Mouse (Mus musculus) lung, postnatal 36 days (tissue): ENCODE results near the gene Apoa1.

Experiments used
- DNase-seq: peaks from one replicate; pipeline ENCODE4 v3.0.0; 2022; ENCODE audit warnings: mixed read lengths

Apoa1 gene

DNA sequence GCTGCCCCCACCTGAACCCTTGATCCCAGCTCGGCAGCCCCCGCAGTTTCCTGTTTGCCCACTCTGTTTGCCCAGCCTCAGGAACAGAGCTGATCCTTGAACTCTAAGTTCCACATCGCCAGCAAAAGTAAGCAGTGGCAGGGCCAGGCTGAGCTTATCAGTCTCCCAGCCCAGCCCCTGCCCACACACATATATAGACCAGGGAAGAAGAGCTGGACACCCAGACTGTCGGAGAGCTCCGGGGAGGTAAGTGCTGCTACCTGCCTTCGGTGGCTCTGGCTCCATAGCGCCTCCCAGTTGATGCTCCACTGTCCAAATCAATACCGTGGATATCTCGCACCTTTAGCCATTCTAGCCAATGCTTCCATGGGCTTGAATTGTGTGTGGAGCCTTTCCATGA is at the start of gene Apoa1:
Gene Apoa1, plus strand, starts transcription at position 90 of the 400 bp plus-strand sequence.
- DNase-seq, result no peak

DNA sequence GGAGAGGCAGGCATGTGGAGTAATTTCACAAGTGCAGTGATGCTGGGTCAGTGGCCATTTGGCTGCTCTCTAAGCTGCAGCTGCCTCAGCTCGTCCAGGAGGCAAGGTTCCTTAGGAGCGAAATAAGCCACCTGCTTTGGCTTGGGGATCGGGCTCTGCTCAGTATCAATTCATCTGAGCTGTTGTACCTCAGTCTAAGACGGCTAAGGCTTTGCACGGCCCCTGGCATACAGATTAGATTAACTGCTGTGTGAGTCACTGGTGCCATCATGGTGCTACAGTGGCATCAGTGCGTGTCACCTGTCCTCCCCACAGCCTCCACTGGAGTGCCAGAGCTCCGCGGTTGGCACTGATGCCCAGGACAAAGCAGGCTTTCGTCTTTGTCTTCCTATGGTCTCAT is 49.8 kb upstream of the Apoa1 start:
- DNase-seq, result no peak

DNA sequence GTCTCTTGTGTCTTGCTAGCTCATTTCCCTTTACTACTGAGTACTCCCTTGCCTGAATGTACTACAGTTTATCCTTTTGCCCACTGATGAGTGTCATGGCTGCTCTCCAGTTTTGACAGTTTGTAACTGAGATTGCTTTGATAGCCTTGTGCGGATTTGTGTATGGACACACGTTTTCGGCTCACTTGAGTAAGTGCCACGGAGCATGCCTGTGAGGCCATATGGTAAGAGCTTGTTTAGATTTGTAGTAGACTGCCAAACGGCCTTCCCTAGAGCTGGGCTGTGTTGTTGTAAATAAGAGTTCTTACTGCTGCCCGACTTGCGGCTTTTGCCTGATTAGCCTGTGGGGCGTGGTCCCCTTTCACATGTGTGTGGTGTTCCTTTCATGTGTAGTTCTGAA is 47.1 kb upstream of the Apoa1 start:
- no peak for DNase-seq

DNA sequence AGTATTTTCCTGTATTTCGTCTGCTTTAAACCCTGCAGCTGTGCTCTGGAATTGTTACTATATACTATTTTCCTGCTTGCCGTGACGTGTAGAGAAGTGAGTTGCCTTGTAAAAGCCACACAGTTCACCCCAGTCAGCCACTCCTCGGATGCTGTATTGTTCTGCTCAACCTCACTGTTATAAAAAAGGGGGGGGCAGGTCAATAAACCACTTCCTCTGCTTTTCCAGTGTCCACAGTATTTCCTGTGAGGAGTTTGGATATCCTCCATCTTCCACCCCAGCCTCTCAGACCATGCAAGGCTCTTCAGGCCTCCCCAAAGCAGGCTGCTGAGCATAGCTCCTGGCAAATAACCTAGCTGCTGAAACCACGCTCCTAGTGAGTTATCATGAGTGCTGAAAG is 43.8 kb upstream of the Apoa1 start:
- peak; percentile 34 for DNase-seq

DNA sequence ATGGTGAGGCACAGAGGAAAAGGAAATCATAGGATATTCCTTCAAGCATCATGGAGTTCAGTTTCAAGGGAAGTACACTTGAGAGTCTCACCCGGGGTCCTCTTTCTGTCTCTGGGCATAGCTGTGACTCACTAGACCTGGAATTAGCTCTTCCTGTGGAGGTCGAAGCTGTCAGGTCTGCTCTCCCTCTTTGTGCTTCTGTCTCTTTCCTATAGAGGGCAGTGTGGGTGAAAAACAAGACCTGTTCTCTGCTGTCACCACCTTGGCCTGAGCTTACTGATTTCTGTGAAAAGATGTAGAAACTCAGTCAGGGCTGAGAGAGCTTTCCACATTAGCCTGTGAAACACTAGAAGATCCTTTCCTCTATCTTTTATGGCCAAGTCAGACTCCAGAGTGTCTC is 43.2 kb upstream of the Apoa1 start:
- peak; percentile 73 for DNase-seq

DNA sequence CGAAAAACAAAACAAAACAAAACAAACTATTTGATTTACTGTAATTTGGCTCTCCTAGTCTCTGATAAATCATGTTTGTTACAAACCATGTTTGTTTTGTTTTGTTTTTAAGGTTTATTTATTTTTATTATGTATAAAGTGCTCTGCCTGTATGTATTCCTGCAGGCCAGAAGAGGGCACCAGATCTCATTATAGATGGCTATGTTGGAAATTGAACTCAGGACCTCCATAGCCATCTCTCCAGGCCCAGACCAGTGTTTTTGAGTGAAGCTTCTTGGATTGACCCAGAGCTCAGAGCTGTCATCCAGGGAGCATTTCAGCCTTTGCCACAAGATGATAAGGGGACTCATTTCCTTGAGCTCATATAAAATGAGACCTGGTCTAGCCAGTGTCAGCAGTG is 42.0 kb upstream of the Apoa1 start:
- DNase-seq, result no peak

DNA sequence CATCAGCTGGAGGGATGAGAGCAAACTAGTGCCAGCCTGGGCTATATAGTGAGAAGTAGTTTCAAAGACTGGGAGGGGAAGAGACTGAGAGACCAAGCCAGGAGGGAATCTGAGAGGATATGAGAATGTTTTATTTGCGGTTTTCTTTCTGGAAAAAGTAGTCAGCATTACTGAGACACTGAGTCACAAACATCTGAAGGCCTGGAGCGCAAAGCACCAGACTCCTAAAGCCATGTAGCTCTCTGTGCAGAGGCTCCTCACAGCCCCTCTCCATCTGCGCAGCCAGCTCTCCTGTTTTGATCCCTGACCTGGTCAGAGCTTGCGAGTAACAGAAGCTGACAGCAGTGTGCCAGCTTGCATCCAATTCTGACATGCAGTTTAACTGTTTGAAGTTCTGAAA is 40.0 kb upstream of the Apoa1 start:
- DNase-seq, result no peak

DNA sequence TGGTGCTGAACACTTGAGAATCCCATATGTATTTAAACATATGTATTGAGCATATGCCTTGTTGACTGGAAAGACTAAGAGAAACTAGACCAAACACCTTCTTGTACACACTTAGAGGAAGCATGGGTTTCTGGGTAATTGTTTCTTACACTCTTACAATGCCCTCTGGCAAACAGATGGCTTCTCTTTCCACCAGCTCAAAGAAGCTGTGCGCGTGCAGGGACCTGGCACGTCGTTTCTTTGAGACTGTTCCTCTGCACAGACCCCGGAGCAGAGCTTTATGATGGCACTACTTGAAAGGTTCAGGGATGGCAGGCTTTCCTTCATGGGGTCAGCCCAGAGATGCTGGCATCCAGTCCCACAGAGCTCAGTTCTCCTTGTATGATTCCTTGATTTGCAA is 39.4 kb upstream of the Apoa1 start:
- no peak for DNase-seq

DNA sequence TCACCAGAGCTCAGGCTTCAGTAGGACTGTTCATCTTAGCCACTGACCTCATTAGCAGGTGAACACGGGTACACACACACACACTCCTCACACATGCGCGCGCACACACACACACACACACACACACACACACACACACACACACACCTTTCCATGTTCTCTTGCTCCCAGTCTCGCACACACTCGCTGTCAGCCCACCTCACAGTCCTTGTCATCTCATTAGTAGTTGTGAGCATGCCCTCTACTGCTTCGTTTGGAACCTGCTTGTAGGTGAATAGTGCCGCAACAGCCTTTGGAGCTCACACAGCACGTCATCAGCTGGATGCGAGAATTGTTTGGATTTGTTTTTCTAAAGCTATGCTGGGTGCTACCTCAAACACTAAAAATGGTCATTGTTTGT is 39.0 kb upstream of the Apoa1 start:
- DNase-seq, result no peak

DNA sequence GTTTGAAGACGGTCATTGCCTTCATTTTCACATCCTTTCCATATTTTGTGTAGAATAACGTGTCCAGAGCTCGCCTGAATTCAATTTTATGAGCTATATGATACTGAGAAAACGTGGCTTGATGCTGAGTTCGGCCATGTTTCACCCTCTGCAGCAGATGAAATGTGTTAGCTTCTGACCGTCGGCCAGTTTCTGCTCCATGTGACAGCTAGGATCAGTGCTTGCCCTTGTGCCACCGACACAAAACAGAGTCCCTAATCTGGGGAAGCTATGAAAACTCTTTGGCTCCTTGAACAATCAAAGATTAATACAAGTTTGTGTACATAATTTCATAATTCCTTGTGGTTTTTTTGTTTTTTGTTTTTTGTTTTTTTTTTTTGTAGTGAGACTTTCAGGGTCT is 37.1 kb upstream of the Apoa1 start:
- DNase-seq, result no peak

DNA sequence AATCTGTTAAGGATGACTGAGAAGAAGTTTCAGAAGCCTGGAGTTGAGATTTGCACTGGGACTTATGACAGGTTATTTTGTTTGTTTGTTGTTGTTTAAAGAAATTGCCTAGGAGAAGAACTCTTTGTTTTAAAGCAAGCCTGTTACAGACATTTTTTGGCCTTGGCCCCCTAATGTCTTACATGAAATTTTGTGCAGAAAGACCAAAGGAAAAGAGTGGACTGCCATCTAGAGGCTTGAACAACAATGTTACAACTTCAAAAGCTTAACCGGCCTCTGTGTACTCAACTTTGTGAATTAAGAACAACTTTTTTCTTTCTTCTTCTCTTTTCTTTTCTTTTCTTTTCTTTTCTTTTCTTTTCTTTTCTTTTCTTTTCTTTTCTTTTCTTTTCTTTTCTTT is 36.7 kb upstream of the Apoa1 start:
- DNase-seq, result peak; percentile 60

DNA sequence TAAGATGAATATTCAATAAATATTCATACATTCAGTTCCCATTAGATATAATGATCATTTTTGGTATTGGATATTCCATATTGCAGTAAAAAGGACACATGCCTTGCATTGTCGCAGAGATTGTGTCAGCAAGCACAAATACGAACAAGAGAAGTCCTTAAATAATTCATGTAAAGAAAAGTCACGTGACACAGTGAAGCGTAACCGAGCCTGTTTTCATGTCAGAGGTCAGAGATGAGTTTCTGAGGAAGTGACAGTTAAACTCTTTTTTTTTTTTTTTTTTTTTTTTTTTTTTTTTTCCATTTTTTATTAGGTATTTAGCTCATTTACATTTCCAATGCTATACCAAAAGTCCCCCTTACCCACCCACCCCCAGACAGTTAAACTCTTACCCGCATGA is 35.7 kb upstream of the Apoa1 start:
- DNase-seq, result no peak

DNA sequence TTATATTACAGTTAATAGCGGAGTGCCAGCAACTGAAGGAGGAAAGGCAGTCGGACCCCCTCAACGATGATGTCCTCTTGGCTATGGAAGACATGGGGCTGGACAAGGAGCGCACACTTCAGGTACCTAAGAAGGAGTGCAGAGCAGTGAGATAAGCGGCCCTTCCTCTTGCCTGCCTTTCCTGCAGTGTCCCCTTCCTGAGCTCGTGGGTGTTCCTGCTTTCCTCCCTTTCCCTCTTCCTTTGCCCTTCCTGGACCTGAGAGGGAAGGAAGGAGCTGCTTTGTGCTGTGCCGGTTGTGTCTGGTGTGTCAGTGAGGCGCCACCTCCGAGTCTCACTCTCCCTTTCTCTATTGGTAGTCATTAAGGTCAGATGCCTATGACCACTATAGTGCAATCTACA is 33.6 kb upstream of the Apoa1 start:
- no peak for DNase-seq

DNA sequence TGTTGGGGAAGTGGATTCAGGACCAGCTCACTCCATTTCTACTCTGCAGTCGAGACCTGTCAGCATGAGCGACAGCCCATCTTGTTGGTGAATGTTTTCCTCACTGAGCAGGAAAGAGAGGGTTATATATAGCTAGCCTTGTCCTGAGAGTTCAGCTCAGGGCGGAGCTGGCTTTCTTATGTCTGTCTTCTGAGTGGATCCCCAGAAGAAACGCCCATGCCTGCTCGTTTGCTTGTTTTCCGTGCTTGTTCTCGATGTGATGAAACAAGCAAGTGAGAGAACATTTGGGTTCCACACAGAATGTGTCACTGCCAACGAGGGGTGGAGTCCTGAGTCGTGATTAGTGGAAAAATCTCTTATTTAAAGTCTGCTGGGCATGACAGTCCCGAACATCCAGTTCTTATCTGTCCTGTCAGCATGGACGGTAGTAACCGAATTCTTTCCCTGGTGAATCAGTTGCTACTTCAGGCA is 31.6 kb upstream of the Apoa1 start:
- peak; percentile 80 for DNase-seq

DNA sequence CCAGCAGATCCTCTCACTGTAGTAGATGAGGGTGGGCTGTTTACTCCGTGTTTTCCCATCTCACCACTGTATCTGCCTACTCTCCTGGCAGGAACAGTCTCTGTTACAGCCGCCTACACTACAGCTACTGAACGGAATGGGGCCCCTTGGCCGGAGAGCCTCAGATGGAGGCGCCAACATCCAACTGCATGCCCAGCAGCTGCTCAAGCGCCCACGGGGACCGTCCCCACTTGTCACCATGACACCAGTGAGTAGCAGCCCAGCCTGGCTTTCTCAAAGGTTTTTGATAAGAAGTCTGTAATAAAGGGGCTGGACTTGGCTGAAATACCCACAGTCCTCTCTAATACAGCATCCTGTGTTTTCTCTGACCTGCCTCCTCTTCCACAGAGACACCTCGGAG is 29.9 kb upstream of the Apoa1 start:
- DNase-seq, result no peak

DNA sequence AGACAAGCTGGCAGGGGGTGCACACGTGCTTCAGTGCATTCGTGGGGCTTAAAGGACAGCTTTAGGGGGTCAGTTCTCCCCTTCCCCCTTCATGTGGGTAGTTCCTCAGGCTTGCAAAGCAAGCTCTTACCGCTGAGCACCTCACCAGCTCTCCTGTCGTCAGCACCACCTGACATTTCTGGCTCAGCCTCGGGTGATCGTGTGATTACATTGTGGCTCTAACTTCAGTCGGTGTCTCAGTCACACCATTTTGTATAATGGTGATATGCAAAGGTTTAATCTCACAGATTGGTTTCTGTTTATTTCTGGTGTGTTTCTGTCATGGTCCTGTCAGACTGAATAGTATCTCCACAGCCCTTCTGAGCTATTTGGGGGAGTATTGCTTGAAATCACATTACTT is 29.4 kb upstream of the Apoa1 start:
- no peak for DNase-seq

DNA sequence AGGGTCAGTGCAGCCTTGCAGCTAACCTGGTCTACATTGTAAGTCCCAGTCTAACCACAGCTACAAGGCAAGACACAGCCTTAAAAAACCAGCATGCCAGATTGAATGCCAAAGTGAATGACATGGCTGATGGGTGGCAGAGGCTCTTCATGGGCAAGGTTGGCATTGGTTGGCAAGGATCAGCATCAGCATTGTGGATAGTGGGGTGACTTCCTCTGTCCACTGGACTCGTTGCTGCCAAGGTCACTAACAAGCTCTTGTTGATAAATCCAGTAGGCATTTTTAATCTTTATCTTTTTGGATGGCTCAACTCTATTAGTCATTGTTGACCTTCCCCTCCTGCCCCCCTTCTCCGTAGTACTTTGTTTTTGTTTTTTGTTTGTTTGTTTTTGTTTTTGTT is 28.8 kb upstream of the Apoa1 start:
- DNase-seq, result no peak

DNA sequence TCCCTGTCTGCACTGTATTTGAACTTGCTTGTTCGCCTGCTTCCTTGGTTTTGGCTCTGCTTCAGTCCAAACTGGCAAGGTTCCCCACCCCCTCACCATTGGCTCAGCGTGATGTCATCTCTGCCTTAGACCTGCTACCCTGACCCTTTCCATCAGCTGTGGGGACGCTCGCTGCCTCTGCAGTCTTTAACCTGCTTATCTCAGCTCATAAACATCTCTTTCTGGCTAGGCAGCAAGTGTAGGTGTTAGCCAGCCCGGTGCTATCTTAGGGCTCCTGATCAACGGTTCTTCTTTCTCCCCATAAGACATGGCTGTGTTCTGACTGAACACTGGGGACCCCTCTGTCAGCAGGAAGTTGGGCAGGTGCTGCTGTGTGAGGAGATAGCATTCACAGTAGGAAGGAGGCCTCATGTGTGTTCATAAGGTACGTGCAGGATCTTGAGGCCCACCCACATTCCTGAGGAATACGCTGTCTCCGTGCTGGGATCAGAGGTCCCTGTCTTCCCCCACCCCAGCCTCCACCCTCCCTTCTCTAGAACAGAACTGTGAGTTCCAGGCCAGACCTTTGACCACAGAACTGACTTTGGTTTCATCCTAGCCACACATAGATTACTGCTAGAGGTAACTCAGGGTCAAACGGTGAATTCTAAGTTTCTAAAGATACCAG is 21.4 kb upstream of the Apoa1 start:
- no peak for DNase-seq

DNA sequence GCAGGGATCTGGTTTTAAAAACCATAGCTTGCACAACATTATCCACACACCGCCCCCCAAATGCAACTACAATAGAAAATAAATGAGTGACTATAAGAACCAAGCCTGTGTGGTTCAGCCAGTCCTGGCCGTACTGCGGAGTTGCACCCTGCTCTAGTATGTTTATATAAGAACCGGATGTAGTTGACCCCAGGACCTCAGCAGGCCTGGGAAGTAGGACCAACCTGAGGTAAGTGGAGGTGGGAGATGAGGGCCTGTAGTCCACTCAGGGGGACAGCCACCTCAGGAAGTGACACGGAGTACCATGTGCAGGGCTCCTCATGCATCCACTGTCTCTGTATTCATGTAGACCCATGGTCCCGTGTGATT is 20.9 kb upstream of the Apoa1 start:
- DNase-seq, result no peak

DNA sequence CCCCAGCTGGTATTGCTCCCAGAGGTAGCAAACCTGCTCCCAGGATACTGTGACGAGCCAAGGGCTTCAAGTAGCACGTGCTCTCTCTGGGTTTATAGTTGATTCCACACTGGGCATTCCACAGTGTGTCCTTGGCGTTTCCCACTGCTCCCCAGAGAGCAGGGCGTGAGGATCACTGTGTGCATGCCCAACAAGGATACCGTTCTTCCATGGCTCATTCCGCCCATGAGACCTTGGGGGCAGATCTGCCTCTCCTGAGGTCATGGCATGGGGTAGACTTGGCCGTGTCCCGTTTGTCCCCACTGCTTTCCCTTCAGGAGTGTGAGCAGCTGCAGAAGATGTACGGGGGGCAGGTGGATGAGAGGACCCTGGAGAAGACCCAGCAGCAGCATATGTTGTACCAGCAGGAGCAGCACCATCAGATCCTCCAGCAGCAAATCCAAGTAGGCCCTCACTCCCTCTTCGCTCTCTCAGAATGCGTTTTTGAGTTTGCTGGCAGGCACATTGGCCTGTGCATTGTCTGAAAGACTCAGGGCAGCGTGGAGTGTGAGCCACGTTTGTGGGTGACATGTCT is 19.9 kb upstream of the Apoa1 start:
- no peak for DNase-seq

DNA sequence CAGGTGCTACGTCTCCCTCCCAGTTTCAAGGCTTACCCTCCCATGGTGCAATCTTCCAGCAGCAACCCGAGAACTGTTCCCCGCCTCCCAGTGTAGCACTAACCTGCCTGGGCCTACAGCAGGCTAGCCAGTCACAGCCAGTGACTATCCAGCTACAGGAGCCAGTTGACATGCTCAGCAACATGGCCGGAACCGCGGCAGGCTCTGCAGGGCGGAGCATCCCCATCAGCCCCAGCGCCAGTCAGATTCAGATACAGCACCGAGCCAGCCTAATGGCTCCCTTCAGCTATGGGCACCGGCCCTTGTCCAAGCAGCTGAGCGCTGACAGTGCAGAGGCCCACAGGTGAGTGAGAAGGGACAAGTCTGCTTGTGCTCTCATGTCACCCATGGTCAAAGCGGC is 17.9 kb upstream of the Apoa1 start:
- DNase-seq, result no peak

DNA sequence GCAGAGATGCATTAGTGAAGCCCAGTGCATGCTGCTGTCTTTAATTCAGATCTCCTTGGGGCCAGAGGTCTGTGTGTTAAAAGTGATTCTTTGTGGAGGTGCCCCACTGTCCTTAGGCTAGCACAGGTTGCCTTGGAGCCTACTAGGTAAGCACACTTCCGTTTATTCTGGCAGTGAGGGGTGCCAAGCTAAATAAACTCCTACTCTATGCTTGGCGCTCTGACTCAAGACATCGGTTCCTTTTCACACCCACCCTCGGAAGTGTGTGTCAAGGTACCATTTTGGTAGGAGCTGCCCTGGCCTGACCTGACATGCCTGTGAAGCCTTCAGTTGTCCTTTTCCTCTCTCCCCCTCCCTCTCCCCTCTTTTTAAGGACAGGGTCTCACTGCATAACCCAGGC is 14.1 kb upstream of the Apoa1 start:
- DNase-seq, result peak; percentile 33

DNA sequence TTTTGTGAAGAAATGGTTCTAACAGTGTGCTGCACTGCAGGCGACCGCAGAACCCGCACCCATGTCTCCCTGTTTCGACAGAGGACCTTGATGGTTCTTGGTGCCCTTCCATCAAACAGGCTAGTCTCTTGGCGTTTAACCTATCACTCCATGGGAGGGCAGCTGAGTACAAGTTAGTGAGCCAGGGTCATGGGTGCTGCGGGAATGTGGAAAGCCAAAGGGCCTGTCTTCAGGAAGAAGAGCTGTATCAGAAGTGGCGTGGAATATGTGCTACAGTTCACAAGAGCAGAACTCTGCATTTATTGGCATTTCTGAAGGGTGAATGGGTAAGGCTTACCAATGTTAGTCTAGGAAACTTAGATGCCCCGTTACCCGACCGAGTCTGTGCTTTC is 13.4 kb upstream of the Apoa1 start:
- DNase-seq, result no peak

DNA sequence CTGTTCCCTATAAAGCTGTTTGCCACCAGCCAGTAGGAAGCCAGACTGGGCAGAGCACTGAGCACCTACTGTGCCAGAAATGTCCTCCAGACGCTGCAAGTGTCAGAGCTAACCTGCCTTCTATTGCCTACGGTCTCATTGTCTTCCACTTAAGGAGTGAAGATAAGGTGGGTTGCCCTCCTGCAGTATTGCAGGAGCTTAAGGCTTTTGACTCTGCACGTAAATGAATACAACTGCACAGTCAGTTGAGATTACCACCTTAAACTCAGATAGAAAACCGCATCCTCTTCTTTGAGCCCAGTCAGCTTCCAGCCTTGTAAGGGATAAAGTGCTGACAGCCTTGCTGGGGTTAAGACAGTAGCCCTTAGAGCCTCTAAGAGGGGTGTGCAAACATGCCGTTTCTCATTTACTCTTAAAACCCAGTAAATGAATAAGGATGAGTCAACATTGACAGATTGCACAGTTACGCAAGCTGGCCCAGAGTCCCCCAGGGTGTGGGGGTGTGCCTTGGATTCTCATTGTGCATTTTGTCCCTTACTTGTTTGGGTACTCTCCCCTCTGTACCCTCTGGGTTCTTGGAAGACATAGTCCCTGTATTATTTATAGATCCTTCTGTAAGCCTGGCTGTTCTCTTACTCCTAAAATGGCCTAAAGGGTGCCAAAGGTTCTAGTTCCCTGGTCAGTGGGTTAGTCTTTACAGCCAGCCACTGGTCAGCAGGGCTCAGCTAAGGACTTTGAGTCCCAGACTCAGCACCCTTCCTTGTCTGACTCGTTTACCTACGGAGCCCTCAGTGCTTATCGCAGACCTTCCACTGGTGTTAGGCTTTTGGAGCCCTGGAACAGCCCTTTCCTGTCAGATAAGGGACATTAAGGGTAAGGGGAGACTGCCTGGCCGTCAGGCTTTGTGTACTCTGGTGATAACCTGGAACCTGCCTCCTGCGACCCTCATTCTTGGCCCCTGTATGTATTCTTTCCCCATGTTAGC is 12.8 kb upstream of the Apoa1 start:
- peak; percentile 35 for DNase-seq
